Mouse (Mus musculus) thymus, postnatal 14 days (tissue): ENCODE results near the gene Vmn1r210.
"Not testable (repeated sequence)": the region's sequence is repeated elsewhere in the genome, so short reads cannot be mapped to it uniquely, and the experiment has no call there.

Experiments
- DNase-seq: peaks from one replicate; pipeline ENCODE4 v3.0.0; 2021

The Vmn1r210 gene

GRCm38 (mm10) chr13:22831248-22831647 is at the start of gene Vmn1r210:
Gene Vmn1r210 (minus strand): TSS chr13:22831348.
- DNase-seq = no peak

- no peak for DNase-seq
Measured at GRCm38 (mm10) chr13:22879257-22879656, 48.1 kb upstream of the Vmn1r210 start.

- no peak for DNase-seq
Measured at GRCm38 (mm10) chr13:22857461-22857860, 26.3 kb upstream of the Vmn1r210 start, which contains the start of gene Vmn1r211. Gene Vmn1r211 (minus strand): TSS chr13:22857561.

GRCm38 (mm10) chr13:22854760-22855159 is 23.6 kb upstream of the Vmn1r210 start:
- DNase-seq = no peak

- no peak for DNase-seq
Measured at GRCm38 (mm10) chr13:22846798-22847197, 15.7 kb upstream of the Vmn1r210 start.

- not testable (repeated sequence) for DNase-seq
Measured at GRCm38 (mm10) chr13:22844304-22844703, 13.2 kb upstream of the Vmn1r210 start.

- DNase-seq = not testable (repeated sequence)
Measured at GRCm38 (mm10) chr13:22829395-22829794, 1.8 kb downstream of the Vmn1r210 start.

GRCm38 (mm10) chr13:22821601-22822000 is 9.5 kb downstream of the Vmn1r210 start:
- DNase-seq = not testable (repeated sequence)

GRCm38 (mm10) chr13:22809582-22809981 is 21.6 kb downstream of the Vmn1r210 start, which contains the start of gene Vmn1r209:
Gene Vmn1r209 (minus strand): TSS chr13:22809682.
- not testable (repeated sequence) for DNase-seq

- DNase-seq = not testable (repeated sequence)
Measured at GRCm38 (mm10) chr13:22788096-22788495, 43.1 kb downstream of the Vmn1r210 start.

GRCm38 (mm10) chr13:22784159-22784558 is 47.0 kb downstream of the Vmn1r210 start:
- DNase-seq = not testable (repeated sequence)

GRCm38 (mm10) chr13:22777300-22777699 is 53.8 kb downstream of the Vmn1r210 start, which contains the start of gene Vmn1r208:
Gene Vmn1r208 (minus strand): TSS chr13:22777400.
- not testable (repeated sequence) for DNase-seq
